Comparison of ENCODE assay signal across 20 mouse cellular contexts in the genomic region with DNA sequence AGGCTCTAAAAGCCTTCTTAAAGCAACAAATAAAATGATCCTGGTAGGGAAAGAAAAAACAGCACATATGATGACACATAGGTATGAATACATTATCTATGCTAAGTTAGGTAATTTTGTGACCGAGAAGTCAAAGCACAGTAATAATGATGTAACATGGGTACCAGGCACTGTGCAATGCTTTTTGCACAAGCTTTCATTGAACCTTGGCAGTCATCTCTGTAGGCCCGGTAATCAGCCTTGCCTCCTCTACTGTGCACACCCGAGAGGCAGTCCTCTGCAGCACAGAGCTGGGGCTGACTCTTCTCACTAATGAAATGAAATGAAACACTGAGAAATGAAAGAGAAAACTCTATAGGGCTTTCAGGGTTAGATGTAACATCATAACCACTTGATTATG.
DNase-seq lines count a peak whose midpoint lies in the region; ATAC-seq and TF ChIP-seq lines count a peak whose summit lies in the region.
"Had no signal": no experiment of that assay in that cellular context is flagged by ENCODE, and none has a peak within 500 bp of the region (broad histone marks: within the 10 kb centered on the region; RNA-seq: fewer than 3 reads in every experiment).

No protein-coding gene starts in this region.

- no peak overlapping the region for H3K4me3 ChIP-seq in liver, postnatal 0 days (ENCODE audit: low read depth, low read length)
- H3K4me3 ChIP-seq in liver, embryonic 11.5 days (ENCODE audit: low read depth, low read length) = no peak overlapping the region
- H3K4me3 ChIP-seq: embryonic facial prominence, embryonic 13.5 days; embryonic facial prominence, embryonic 15.5 days; erythroblast, embryonic 14.5 days; forebrain, embryonic 10.5 days; forebrain, embryonic 12.5 days had no signal

- TF ChIP-seq CTCF in liver, postnatal 0 days (IDR thresholded peaks at IDR 0.05; ENCODE audit: low read depth) = no peak

- DNase-seq in adrenal gland, postnatal 10 days = peak; percentile 27
- DNase-seq in adrenal gland, postnatal 4 days (ENCODE audit: low spot score in 2 of 2) = no peak
- peak; percentile 36 to 37 for DNase-seq in adrenal gland, postnatal 36 days
- no peak for DNase-seq in adrenal gland, adult 8-10 months
- no peak for DNase-seq in liver, postnatal 0 days
- DNase-seq in liver, embryonic 11.5 days (ENCODE audit: low spot score) = no peak
- DNase-seq: cerebellum, adult 11 months; cerebellum, adult 18-20 months; cerebellum, adult 8-10 months; cerebellum, adult 9-11 months; cerebellum, postnatal 14 days; cerebellum, postnatal 36 days; embryo, embryonic 11 days had no signal

- no peaks in the 10 kb centered on the region for H3K9me3 ChIP-seq in liver, postnatal 0 days (ENCODE audit: low read length)
- no peaks in the 10 kb centered on the region for H3K9me3 ChIP-seq in liver, embryonic 11.5 days (ENCODE audit: control insufficient read depth, low read length)
- H3K9me3 ChIP-seq: embryonic facial prominence, embryonic 13.5 days; embryonic facial prominence, embryonic 15.5 days; forebrain, embryonic 10.5 days; forebrain, embryonic 12.5 days had no signal

- H3K36me3 ChIP-seq in liver, postnatal 0 days (replicated peaks; ENCODE audit: insufficient read depth, low read length) = no peaks in the 10 kb centered on the region
- H3K36me3 ChIP-seq in liver, embryonic 11.5 days (ENCODE audit: control insufficient read depth, insufficient read depth, low read length) = no peaks in the 10 kb centered on the region
- H3K36me3 ChIP-seq: embryonic facial prominence, embryonic 15.5 days; forebrain, embryonic 12.5 days had no signal

- H3K27ac ChIP-seq in liver, postnatal 0 days (ENCODE audit: low read depth) = no peak overlapping the region
- no peak overlapping the region for H3K27ac ChIP-seq in liver, embryonic 11.5 days (ENCODE audit: low read depth, low read length)
- H3K27ac ChIP-seq: embryonic facial prominence, embryonic 13.5 days; embryonic facial prominence, embryonic 15.5 days; forebrain, embryonic 10.5 days; forebrain, embryonic 12.5 days had no signal

- no peaks in the 10 kb centered on the region for H3K4me1 ChIP-seq in liver, postnatal 0 days (ENCODE audit: insufficient read depth)
- no peaks in the 10 kb centered on the region for H3K4me1 ChIP-seq in liver, embryonic 11.5 days (replicated peaks; ENCODE audit: control insufficient read depth, insufficient read depth, low read length)
- H3K4me1 ChIP-seq: embryonic facial prominence, embryonic 15.5 days; forebrain, embryonic 10.5 days; forebrain, embryonic 12.5 days had no signal

- no peak overlapping the region for H3K9ac ChIP-seq in liver, postnatal 0 days (replicated peaks)
- no peak overlapping the region for H3K9ac ChIP-seq in liver, embryonic 11.5 days (ENCODE audit: low read depth, low read length)
- H3K9ac ChIP-seq: embryonic facial prominence, embryonic 13.5 days; embryonic facial prominence, embryonic 15.5 days; forebrain, embryonic 12.5 days had no signal

- H3K27me3 ChIP-seq in liver, postnatal 0 days (ENCODE audit: insufficient read depth, low read length) = no peaks in the 10 kb centered on the region
- H3K27me3 ChIP-seq in liver, embryonic 11.5 days (replicated peaks; ENCODE audit: control insufficient read depth, insufficient read depth, low read length) = no peaks in the 10 kb centered on the region
- H3K27me3 ChIP-seq: embryonic facial prominence, embryonic 13.5 days; embryonic facial prominence, embryonic 15.5 days; forebrain, embryonic 12.5 days had no signal

- no peak overlapping the region for H3K4me2 ChIP-seq in liver, postnatal 0 days (ENCODE audit: low read depth, low read length)
- H3K4me2 ChIP-seq in liver, embryonic 11.5 days = no peak overlapping the region
- H3K4me2 ChIP-seq: embryonic facial prominence, embryonic 13.5 days; embryonic facial prominence, embryonic 15.5 days; forebrain, embryonic 12.5 days had no signal

- no peak for TF ChIP-seq EP300 in liver, postnatal 0 days (IDR thresholded peaks at IDR 0.05; ENCODE audit: low read depth)

- ATAC-seq in liver, postnatal 0 days = peak; percentile 36; the same call in 1 of the 2 replicates
- ATAC-seq in liver, embryonic 11.5 days (replicated peaks; ENCODE audit: low FRiP score) = no peak
- ATAC-seq: forebrain, embryonic 14.5 days; forebrain, embryonic 16.5 days had no signal

- 86% methylated on average over 3 of the region's 3 CpGs for WGBS in liver, postnatal 0 days (ENCODE audit: insufficient replicate concordance)
- WGBS in liver, embryonic 11.5 days = 89% methylated on average over 3 of the region's 3 CpGs

Comparison
In these comparisons a context has a peak if more than half of its experiments do, and no peak if none do; other contexts are left out.
1. DNase-seq: peak in adrenal gland, postnatal 10 days (single experiment) and adrenal gland, postnatal 36 days (2 of 2); none in adrenal gland, postnatal 4 days (0 of 2), adrenal gland, adult 8-10 months (single experiment), liver, postnatal 0 days (single experiment) and liver, embryonic 11.5 days (single experiment).